Mouse (Mus musculus): ENCODE measurements around the gene Ppm1h. TPM values are rescaled to one million over a fixed set of nuclear protein-coding genes. Genes with fewer than 3 reads are reported as not detected.

Ppm1h gene
- 19.8 and 23.3 TPM in 2 replicates for polyA plus RNA-seq (2014; fragmentation: Nextera tagmentation; extraction: Ambion mirVana)

DNA sequence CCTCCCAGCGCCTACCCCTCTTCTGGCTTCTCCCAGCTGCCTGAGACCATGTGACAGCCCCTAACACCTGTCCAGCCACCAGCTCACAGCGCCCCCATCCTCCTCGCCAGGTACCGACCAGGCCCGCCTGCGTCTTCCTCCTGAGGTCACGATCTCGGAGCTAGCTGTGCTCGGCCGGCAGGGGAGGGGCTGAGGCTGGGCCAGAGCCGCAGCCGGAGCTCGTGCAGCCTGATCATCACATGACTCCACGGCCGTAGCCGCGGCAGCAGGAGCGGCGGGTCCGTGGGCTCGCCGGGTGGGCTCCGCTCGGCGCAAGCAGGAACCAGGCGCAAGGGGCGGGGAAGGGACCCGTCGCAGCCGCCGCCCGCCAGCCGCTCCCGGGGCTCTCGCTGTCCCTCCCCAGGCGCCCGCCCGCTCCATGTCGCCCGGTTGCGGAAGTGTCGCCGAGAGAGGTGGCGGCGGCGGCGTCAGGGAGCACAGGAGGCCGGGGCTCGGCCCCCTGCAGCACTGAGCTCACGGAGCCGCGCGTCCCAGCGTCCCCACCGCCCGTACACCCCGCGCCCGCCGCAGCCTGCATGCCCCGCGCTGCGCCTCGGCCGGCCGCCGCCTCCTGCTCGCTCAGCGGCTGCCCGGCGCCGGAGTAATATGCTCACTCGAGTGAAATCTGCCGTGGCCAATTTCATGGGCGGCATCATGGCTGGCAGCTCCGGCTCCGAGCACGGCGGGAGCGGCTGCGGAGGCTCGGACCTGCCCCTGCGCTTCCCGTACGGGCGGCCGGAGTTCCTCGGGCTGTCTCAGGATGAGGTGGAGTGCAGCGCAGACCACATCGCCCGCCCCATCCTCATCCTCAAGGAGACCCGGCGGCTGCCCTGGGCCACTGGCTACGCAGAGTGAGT is at the start of gene Ppm1h:
Ppm1h (plus strand) TSS at position 222 of the 896 bp plus-strand sequence.
- H3K27me3 ChIP-seq (ENCODE audit: control insufficient read depth, insufficient read depth, low read length): no peaks in the 10 kb centered on the region
- H3K4me1 ChIP-seq (ENCODE audit: control insufficient read depth, insufficient read depth, low read length): no peaks in the 10 kb centered on the region
- H3K9ac ChIP-seq (replicated peaks; ENCODE audit: low read length): peak within 1 kb of the TSS; percentile 90
- H3K9me3 ChIP-seq (ENCODE audit: control insufficient read depth, low read length): no peaks in the 10 kb centered on the region
- H3K4me3 ChIP-seq (replicated peaks; ENCODE audit: low read depth, low read length): peak within 1 kb of the TSS; percentile 77
- peak; percentile 84 for ATAC-seq (ENCODE audit: low FRiP score, low TSS enrichment)
- under 1% methylated on average over 93 of the region's 94 CpGs for WGBS
- H3K27ac ChIP-seq (replicated peaks; ENCODE audit: low read depth, low read length): peak within 1 kb of the TSS; percentile 88
- DNase-seq: peak; percentile 84
- H3K4me2 ChIP-seq (ENCODE audit: low read length): peak within 1 kb of the TSS; percentile 92
- H3K36me3 ChIP-seq (ENCODE audit: control insufficient read depth, insufficient read depth, low read length): no peaks in the 10 kb centered on the region

DNA sequence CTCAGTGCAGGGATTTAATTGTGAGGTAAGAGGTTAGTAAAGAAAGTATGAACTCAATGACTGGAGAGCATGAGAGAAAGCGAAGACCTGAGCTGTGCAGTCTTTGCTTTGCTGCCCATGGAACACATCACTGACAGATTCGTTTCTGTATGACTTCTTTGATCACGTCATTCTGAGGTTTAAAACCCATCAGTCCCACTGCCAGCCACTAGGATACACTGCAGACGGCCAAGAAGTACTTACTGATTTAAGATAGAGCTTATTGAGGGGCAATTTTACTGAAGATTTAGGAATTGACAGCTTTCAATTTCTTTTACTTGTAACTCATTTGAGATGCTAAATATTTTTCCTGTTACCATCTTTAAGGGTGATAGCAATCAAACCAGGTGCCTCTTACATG is 49.6 kb upstream of the Ppm1h start:
- Histone ChIP-seq H3K36me3 (ENCODE audit: control insufficient read depth, insufficient read depth, low read length) (no peaks in the 10 kb centered on the region), H3K4me1 (ENCODE audit: control insufficient read depth, insufficient read depth, low read length) (no peaks in the 10 kb centered on the region), H3K4me2 (ENCODE audit: low read length) (no peak overlapping the region), H3K27ac (replicated peaks; ENCODE audit: low read depth, low read length) (no peak overlapping the region), H3K4me3 (replicated peaks; ENCODE audit: low read depth, low read length) (no peak overlapping the region), H3K9ac (replicated peaks; ENCODE audit: low read length) (no peak overlapping the region), H3K9me3 (ENCODE audit: control insufficient read depth, low read length) (no peaks in the 10 kb centered on the region), H3K27me3 (ENCODE audit: control insufficient read depth, insufficient read depth, low read length) (no peaks in the 10 kb centered on the region)
- DNase-seq (no peak), ATAC-seq (ENCODE audit: low FRiP score, low TSS enrichment) (no peak)
- 67% methylated on average over 4 of the region's 4 CpGs for WGBS

DNA sequence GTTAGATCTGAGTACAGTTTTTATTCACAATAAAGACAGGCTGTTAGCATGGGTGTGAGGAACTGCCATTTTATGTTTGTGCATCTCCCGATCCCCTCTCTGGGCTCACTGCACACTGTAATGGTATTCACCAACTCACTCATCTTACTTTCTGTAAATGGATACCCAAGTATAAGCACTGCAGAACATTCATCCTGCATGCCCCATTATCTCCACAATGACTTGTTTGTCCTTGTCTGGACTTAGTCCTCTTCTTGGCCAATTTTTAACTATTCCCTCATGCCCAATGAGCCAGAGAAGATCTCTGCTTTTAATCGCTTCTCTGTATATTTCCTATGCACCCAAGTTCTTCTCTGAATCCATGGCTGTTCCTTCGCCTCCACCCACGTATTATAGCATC is 38.7 kb upstream of the Ppm1h start:
- Histone ChIP-seq H3K4me2 (ENCODE audit: low read length) (no peak overlapping the region), H3K4me3 (replicated peaks; ENCODE audit: low read depth, low read length) (no peak overlapping the region), H3K36me3 (ENCODE audit: control insufficient read depth, insufficient read depth, low read length) (no peaks in the 10 kb centered on the region), H3K27ac (replicated peaks; ENCODE audit: low read depth, low read length) (no peak overlapping the region), H3K9me3 (ENCODE audit: control insufficient read depth, low read length) (no peaks in the 10 kb centered on the region), H3K4me1 (ENCODE audit: control insufficient read depth, insufficient read depth, low read length) (no peaks in the 10 kb centered on the region), H3K27me3 (ENCODE audit: control insufficient read depth, insufficient read depth, low read length) (no peaks in the 10 kb centered on the region), H3K9ac (replicated peaks; ENCODE audit: low read length) (no peak overlapping the region)
- no peak for DNase-seq
- ATAC-seq (ENCODE audit: low FRiP score, low TSS enrichment): no peak
- WGBS: 92% methylated on average over 4 of the region's 4 CpGs

DNA sequence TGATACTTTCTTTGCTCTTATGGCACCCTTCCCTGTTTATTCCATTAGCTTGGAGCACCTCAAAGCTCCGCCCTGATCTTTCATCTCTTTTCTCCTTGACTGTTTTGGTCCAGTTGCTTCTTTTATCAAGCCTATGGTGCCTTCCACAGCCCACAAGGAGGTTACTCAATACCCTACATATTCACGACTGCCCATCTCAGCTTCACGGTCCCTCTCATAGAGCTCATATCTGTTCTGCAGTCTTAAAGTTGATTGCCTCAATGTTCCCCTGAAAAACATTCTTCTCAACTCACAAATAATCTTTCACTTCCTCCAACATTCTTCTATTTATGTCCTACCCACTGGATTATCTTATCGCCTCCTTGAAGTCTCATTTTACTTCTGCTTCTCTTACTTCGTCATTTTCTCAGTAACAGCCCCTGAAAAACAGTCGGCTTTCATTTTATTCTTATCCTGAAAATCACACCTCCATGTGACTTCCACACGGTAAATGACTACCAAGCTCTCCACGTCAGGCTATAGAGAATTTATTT is 37.2 kb upstream of the Ppm1h start:
- no peak overlapping the region for H3K27ac ChIP-seq (replicated peaks; ENCODE audit: low read depth, low read length)
- no peaks in the 10 kb centered on the region for H3K36me3 ChIP-seq (ENCODE audit: control insufficient read depth, insufficient read depth, low read length)
- H3K4me3 ChIP-seq (replicated peaks; ENCODE audit: low read depth, low read length): no peak overlapping the region
- H3K9me3 ChIP-seq (ENCODE audit: control insufficient read depth, low read length): no peaks in the 10 kb centered on the region
- no peak for DNase-seq
- no peak overlapping the region for H3K4me2 ChIP-seq (ENCODE audit: low read length)
- H3K4me1 ChIP-seq (ENCODE audit: control insufficient read depth, insufficient read depth, low read length): no peaks in the 10 kb centered on the region
- no peak overlapping the region for H3K9ac ChIP-seq (replicated peaks; ENCODE audit: low read length)
- H3K27me3 ChIP-seq (ENCODE audit: control insufficient read depth, insufficient read depth, low read length): no peaks in the 10 kb centered on the region
- WGBS: 96% methylated on average over 8 of the region's 8 CpGs
- no peak for ATAC-seq (ENCODE audit: low FRiP score, low TSS enrichment)

DNA sequence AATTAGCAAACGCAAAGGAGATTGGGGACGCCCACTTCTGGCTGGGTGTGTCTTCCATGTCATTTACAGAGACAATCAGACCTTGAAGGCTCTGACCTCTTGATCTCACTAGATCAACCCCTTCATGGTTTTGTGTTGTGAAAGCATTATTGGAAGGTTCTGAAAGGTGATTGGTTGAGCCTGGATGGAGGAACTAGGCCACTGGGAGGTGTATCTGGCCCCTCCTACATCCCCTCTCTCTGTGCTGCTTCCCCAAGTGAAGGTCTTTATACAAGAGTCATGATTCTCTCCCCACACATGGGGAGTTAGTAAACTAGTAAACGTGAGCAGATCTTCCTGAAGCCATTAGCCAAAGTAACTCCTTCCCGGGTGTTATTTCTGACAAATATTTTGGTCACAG is 36.4 kb upstream of the Ppm1h start:
- ATAC-seq (ENCODE audit: low FRiP score, low TSS enrichment) (no peak), DNase-seq (no peak)
- Histone ChIP-seq H3K27ac (replicated peaks; ENCODE audit: low read depth, low read length) (no peak overlapping the region), H3K4me2 (ENCODE audit: low read length) (no peak overlapping the region), H3K36me3 (ENCODE audit: control insufficient read depth, insufficient read depth, low read length) (no peaks in the 10 kb centered on the region), H3K27me3 (ENCODE audit: control insufficient read depth, insufficient read depth, low read length) (no peaks in the 10 kb centered on the region), H3K4me1 (ENCODE audit: control insufficient read depth, insufficient read depth, low read length) (no peaks in the 10 kb centered on the region), H3K9me3 (ENCODE audit: control insufficient read depth, low read length) (no peaks in the 10 kb centered on the region), H3K9ac (replicated peaks; ENCODE audit: low read length) (no peak overlapping the region), H3K4me3 (replicated peaks; ENCODE audit: low read depth, low read length) (no peak overlapping the region)
- 87% methylated on average over 4 of the region's 4 CpGs for WGBS

DNA sequence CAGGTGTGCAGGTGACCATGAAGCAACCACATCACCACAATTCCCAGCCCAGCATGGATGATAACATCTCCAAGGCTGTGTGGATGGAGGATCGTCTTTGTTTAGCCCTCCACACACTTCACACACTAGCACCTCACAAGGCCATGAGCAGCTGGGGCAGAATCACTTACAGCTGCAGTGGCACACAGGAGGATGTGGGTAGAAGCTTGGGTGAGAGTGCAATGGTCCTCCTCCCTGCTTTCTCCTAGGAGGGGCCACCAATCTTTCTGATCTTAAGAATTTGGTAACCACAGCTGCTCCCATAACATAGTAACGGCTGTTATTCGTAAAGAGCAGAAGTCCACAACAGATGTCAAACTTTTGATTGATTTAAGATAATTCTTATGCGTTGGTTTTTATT is 26.6 kb upstream of the Ppm1h start:
- 93% methylated on average over 4 of the region's 4 CpGs for WGBS
- H3K9me3 ChIP-seq (ENCODE audit: control insufficient read depth, low read length): no peaks in the 10 kb centered on the region
- no peak overlapping the region for H3K4me2 ChIP-seq (ENCODE audit: low read length)
- no peak overlapping the region for H3K27ac ChIP-seq (replicated peaks; ENCODE audit: low read depth, low read length)
- no peak for ATAC-seq (ENCODE audit: low FRiP score, low TSS enrichment)
- no peak overlapping the region for H3K4me3 ChIP-seq (replicated peaks; ENCODE audit: low read depth, low read length)
- no peaks in the 10 kb centered on the region for H3K4me1 ChIP-seq (ENCODE audit: control insufficient read depth, insufficient read depth, low read length)
- no peak for DNase-seq
- H3K36me3 ChIP-seq (ENCODE audit: control insufficient read depth, insufficient read depth, low read length): no peaks in the 10 kb centered on the region
- no peaks in the 10 kb centered on the region for H3K27me3 ChIP-seq (ENCODE audit: control insufficient read depth, insufficient read depth, low read length)
- H3K9ac ChIP-seq (replicated peaks; ENCODE audit: low read length): no peak overlapping the region

DNA sequence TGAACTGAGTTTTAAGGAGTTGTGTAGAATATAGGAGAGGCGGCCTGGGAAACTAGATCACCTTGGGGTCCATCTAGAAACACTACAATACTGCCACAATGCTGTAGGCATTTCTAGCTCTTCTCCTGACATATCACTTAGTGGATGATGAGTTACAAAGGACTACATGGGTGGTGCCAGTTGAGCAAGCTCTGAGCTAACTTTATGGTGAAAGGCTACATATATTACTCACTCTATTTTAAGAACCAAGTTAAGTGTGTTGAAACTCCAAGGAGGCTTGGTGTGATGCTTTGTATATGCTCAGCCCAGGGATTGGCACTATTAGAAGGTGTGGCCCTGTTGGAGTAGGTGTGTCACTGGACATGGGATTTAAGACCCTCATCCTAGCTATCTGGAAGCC is 26.0 kb upstream of the Ppm1h start:
- Histone ChIP-seq H3K27ac (replicated peaks; ENCODE audit: low read depth, low read length) (no peak overlapping the region), H3K9ac (replicated peaks; ENCODE audit: low read length) (no peak overlapping the region), H3K4me2 (ENCODE audit: low read length) (no peak overlapping the region), H3K9me3 (ENCODE audit: control insufficient read depth, low read length) (no peaks in the 10 kb centered on the region), H3K27me3 (ENCODE audit: control insufficient read depth, insufficient read depth, low read length) (no peaks in the 10 kb centered on the region), H3K4me1 (ENCODE audit: control insufficient read depth, insufficient read depth, low read length) (no peaks in the 10 kb centered on the region), H3K4me3 (replicated peaks; ENCODE audit: low read depth, low read length) (no peak overlapping the region), H3K36me3 (ENCODE audit: control insufficient read depth, insufficient read depth, low read length) (no peaks in the 10 kb centered on the region)
- DNase-seq: no peak
- WGBS: 89% methylated on average over 1 of the region's 1 CpGs
- no peak for ATAC-seq (ENCODE audit: low FRiP score, low TSS enrichment)

DNA sequence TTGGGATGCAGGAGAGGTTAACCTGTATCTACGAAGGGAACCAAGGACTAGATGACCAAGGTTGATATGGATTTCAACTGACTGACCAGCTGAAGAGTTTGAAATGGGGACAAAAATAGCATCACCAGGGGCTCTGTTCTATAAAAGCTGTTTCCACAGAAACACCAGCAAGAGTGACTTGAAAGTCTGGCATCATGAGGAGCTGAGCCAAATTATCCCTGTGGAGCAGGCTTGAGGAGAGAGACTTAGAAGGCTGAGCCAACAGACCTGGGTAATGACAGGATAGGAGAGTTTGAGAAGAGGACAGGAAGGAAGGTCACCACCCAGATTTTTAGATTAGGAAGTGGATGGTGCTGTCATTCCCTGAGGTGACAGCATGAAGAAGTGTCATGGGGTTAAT is 12.9 kb upstream of the Ppm1h start:
- Histone ChIP-seq H3K27ac (replicated peaks; ENCODE audit: low read depth, low read length) (no peak overlapping the region), H3K36me3 (ENCODE audit: control insufficient read depth, insufficient read depth, low read length) (no peaks in the 10 kb centered on the region), H3K4me1 (ENCODE audit: control insufficient read depth, insufficient read depth, low read length) (no peaks in the 10 kb centered on the region), H3K9me3 (ENCODE audit: control insufficient read depth, low read length) (no peaks in the 10 kb centered on the region), H3K4me3 (replicated peaks; ENCODE audit: low read depth, low read length) (no peak overlapping the region), H3K9ac (replicated peaks; ENCODE audit: low read length) (no peak overlapping the region), H3K27me3 (ENCODE audit: control insufficient read depth, insufficient read depth, low read length) (no peaks in the 10 kb centered on the region), H3K4me2 (ENCODE audit: low read length) (no peak overlapping the region)
- ATAC-seq (ENCODE audit: low FRiP score, low TSS enrichment): no peak
- DNase-seq: no peak
- 94% methylated on average over 1 of the region's 1 CpGs for WGBS

DNA sequence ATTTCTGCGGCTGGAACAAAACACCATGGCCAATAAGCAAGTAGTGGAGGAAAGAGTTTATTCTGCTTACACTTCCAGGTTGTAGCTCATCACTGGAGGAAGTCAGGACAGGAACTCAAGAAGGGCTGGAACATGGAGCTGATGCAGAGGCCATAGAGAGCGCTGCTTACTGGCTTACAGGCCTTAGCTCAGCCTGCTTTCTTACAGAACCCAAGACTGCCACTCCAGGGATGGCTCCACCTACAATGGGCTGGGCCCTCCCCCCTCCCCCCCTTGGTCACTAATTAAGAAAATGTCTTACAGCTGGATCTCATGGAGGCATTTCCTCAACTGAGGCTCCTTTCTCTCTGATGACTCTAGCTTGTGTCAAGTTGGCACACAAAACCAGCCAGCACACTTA is 7.3 kb upstream of the Ppm1h start:
- Histone ChIP-seq H3K4me2 (ENCODE audit: low read length) (no peak overlapping the region), H3K4me3 (replicated peaks; ENCODE audit: low read depth, low read length) (no peak overlapping the region), H3K9ac (replicated peaks; ENCODE audit: low read length) (no peak overlapping the region), H3K36me3 (ENCODE audit: control insufficient read depth, insufficient read depth, low read length) (no peaks in the 10 kb centered on the region), H3K9me3 (ENCODE audit: control insufficient read depth, low read length) (no peaks in the 10 kb centered on the region), H3K27ac (replicated peaks; ENCODE audit: low read depth, low read length) (no peak overlapping the region), H3K4me1 (ENCODE audit: control insufficient read depth, insufficient read depth, low read length) (no peaks in the 10 kb centered on the region), H3K27me3 (ENCODE audit: control insufficient read depth, insufficient read depth, low read length) (no peaks in the 10 kb centered on the region)
- ATAC-seq (ENCODE audit: low FRiP score, low TSS enrichment) (no peak), DNase-seq (no peak)
- WGBS: 83% methylated on average over 2 of the region's 2 CpGs
